Mouse (Mus musculus): ENCODE results near the gene Dclk1.

Dclk1 gene

GRCm38 (mm10) chr3:55244087-55244486 lies 1.9 kb downstream of the Dclk1 start:
- ChIA-PET CTCF (no interaction called here), POLR2A (interaction anchor here in 1 of 4 experiments (1.4 kb wide), 1 partner anchor 8 kb away, joined by 3 read pairs; no protein-coding TSS in a partner anchor)

- CTCF ChIA-PET, result interaction anchor here in 1 of 4 experiments (0.7 kb wide), 1 partner anchor 23 kb away, joined by 3 read pairs; no protein-coding TSS in a partner anchor
- POLR2A ChIA-PET, result no interaction called here
Observed at GRCm38 (mm10) chr3:55246618-55247272, 4.6 kb downstream of the Dclk1 start.

- ChIA-PET CTCF (interaction anchor here in 1 of 4 experiments (0.6 kb wide), 1 partner anchor 107 kb away, joined by 3 read pairs; no protein-coding TSS in a partner anchor), POLR2A (interaction anchor here in 1 of 4 experiments (0.7 kb wide), 2 partner anchors 34 to 55 kb away, joined by 3 read pairs; no protein-coding TSS in a partner anchor)
Observed at GRCm38 (mm10) chr3:55248048-55248447, 5.9 kb downstream of the Dclk1 start.

GRCm38 (mm10) chr3:55248508-55248907 lies 6.3 kb downstream of the Dclk1 start:
- CTCF ChIA-PET, result interaction anchor here in 1 of 4 experiments (0.6 kb wide), 1 partner anchor 107 kb away, joined by 3 read pairs; no protein-coding TSS in a partner anchor
- POLR2A ChIA-PET, result interaction anchor here in 1 of 4 experiments (0.7 kb wide), 2 partner anchors 33 to 55 kb away, joined by 3 read pairs; no protein-coding TSS in a partner anchor

- ChIA-PET CTCF (interaction anchor here in 1 of 4 experiments (0.6 kb wide), 1 partner anchor 91 kb away, joined by 3 read pairs; no protein-coding TSS in a partner anchor), POLR2A (interaction anchor here in 1 of 4 experiments (1.4 kb wide), 1 partner anchor 14 kb away, joined by 3 read pairs; no protein-coding TSS in a partner anchor)
Observed at GRCm38 (mm10) chr3:55250631-55251030, 8.5 kb downstream of the Dclk1 start.

- ChIA-PET CTCF (no interaction called here), POLR2A (no interaction called here)
Observed at GRCm38 (mm10) chr3:55260139-55260538, 18.0 kb downstream of the Dclk1 start.

- ChIA-PET CTCF (no interaction called here), POLR2A (no interaction called here)
Observed at GRCm38 (mm10) chr3:55266091-55266490, 23.9 kb downstream of the Dclk1 start.

- CTCF ChIA-PET, result no interaction called here
- POLR2A ChIA-PET, result no interaction called here
Observed at GRCm38 (mm10) chr3:55269802-55270201, 27.6 kb downstream of the Dclk1 start.

GRCm38 (mm10) chr3:55270345-55270744 lies 28.2 kb downstream of the Dclk1 start:
- ChIA-PET POLR2A (no interaction called here), CTCF (no interaction called here)

GRCm38 (mm10) chr3:55270920-55271319 lies 28.8 kb downstream of the Dclk1 start:
- ChIA-PET CTCF (no interaction called here), POLR2A (no interaction called here)

GRCm38 (mm10) chr3:55272536-55272935 lies 30.4 kb downstream of the Dclk1 start:
- ChIA-PET CTCF (no interaction called here), POLR2A (interaction anchor here in 1 of 4 experiments (0.6 kb wide), 1 partner anchor 316 kb away, joined by 6 read pairs; no protein-coding TSS in a partner anchor)

GRCm38 (mm10) chr3:55276446-55276845 lies 34.3 kb downstream of the Dclk1 start:
- ChIA-PET POLR2A (no interaction called here), CTCF (no interaction called here)

GRCm38 (mm10) chr3:55276851-55277250 lies 34.7 kb downstream of the Dclk1 start:
- ChIA-PET POLR2A (no interaction called here), CTCF (no interaction called here)

GRCm38 (mm10) chr3:55277829-55278228 lies 35.7 kb downstream of the Dclk1 start:
- POLR2A ChIA-PET, result no interaction called here
- CTCF ChIA-PET, result no interaction called here

GRCm38 (mm10) chr3:55279923-55280322 lies 37.8 kb downstream of the Dclk1 start:
- CTCF ChIA-PET, result no interaction called here
- POLR2A ChIA-PET, result no interaction called here

- POLR2A ChIA-PET, result interaction anchor here in 1 of 4 experiments (0.5 kb wide), 1 partner anchor 98 kb away, joined by 5 read pairs; no protein-coding TSS in a partner anchor
- CTCF ChIA-PET, result no interaction called here
Observed at GRCm38 (mm10) chr3:55280471-55280870, 38.3 kb downstream of the Dclk1 start.

GRCm38 (mm10) chr3:55284215-55284614 lies 42.1 kb downstream of the Dclk1 start:
- POLR2A ChIA-PET, result no interaction called here

GRCm38 (mm10) chr3:55288726-55289125 lies 46.6 kb downstream of the Dclk1 start:
- POLR2A ChIA-PET, result no interaction called here
- CTCF ChIA-PET, result interaction anchor here in 1 of 4 experiments (0.8 kb wide), 1 partner anchor 103 kb away, joined by 4 read pairs; no protein-coding TSS in a partner anchor

More at GRCm38 (mm10) chr3:55284215-55284614, 42.1 kb downstream of the Dclk1 start:
- CTCF ChIA-PET, result no interaction called here

- ChIA-PET POLR2A (interaction anchor here in 1 of 4 experiments (0.6 to 1.7 kb wide), 2 partner anchors 14 to 85 kb away, joined by 3 to 4 read pairs; no protein-coding TSS in a partner anchor), CTCF (interaction anchor here in 1 of 4 experiments (0.7 kb wide), 1 partner anchor 187 kb away, joined by 6 read pairs; no protein-coding TSS in a partner anchor)
Observed at GRCm38 (mm10) chr3:55291964-55292363, 49.8 kb downstream of the Dclk1 start.

- ChIA-PET POLR2A (no interaction called here), CTCF (no interaction called here)
Observed at GRCm38 (mm10) chr3:55292783-55293430, 50.7 kb downstream of the Dclk1 start.
